Mouse (Mus musculus) C2C12 (cell line): ENCODE data around the gene E2f2. TPM values are rescaled to one million over a fixed set of nuclear protein-coding genes. Genes with fewer than 3 reads are reported as not detected.

Source experiments
- H3K27me3 ChIP-seq: one replicate; pipeline ENCODE4 v1.6.1; 2011; ENCODE audit not compliant: control insufficient read depth, insufficient read depth, insufficient read length
- H3K36me3 ChIP-seq: one replicate; pipeline ENCODE4 v1.6.1; 2011; ENCODE audit not compliant: control insufficient read depth, insufficient read depth
- H3K4me3 ChIP-seq: one replicate; pipeline ENCODE4 v1.5.1; 2011; ENCODE audit warnings: mild to moderate bottlenecking, control low read depth; ENCODE audit not compliant: poor library complexity, insufficient read depth, severe bottlenecking
- H3K79me2 ChIP-seq: one replicate; pipeline ENCODE4 v1.6.1; 2011; ENCODE audit not compliant: control insufficient read depth, insufficient read depth
- H3K79me3 ChIP-seq: one replicate; pipeline ENCODE4 v1.6.1; 2011; ENCODE audit warnings: low read depth, control low read depth
- H3ac ChIP-seq: one replicate; pipeline ENCODE3; 2011; ENCODE audit warnings: low read depth; ENCODE audit not compliant: control insufficient read depth, insufficient read length
- CEBPB ChIP-seq: IDR thresholded peaks from one replicate; pipeline ENCODE4 v1.6.1; 2011; ENCODE audit warnings: low read depth, mild to moderate bottlenecking, control low read depth, moderate library complexity
- CTCF ChIP-seq: IDR thresholded peaks from one replicate; pipeline ENCODE4 v1.5.1; 2011; ENCODE audit not compliant: control insufficient read depth, insufficient read depth, insufficient read length
- FOSL1 ChIP-seq: IDR thresholded peaks from one replicate; pipeline ENCODE4 v1.8.0; 2011; ENCODE audit warnings: mild to moderate bottlenecking, low read length; ENCODE audit not compliant: poor library complexity, insufficient read depth, severe bottlenecking
- MAX ChIP-seq: IDR thresholded peaks from one replicate; pipeline ENCODE4 v1.6.1; 2011; ENCODE audit warnings: mild to moderate bottlenecking, control low read depth
- MYOD1 ChIP-seq: IDR thresholded peaks from one replicate; pipeline ENCODE4 v1.6.1; 2011; ENCODE audit warnings: low read depth; ENCODE audit not compliant: control insufficient read depth, insufficient read length
- MYOG ChIP-seq: IDR thresholded peaks from one replicate; pipeline ENCODE4 v1.6.1; 2011; ENCODE audit not compliant: control insufficient read depth, insufficient read length; ENCODE audit errors: extremely low read depth
- USF1 ChIP-seq: IDR thresholded peaks from one replicate; pipeline ENCODE4 v1.6.1; 2011; ENCODE audit warnings: low read depth, mild to moderate bottlenecking, control low read depth, moderate library complexity
- polyA plus RNA-seq: library from polyadenylated mRNA; unstranded; fragments of >200 nt; fragmentation: generic; extraction: Trizol; gene quantifications from one replicate; pipeline ENCODE4 v1.2.1, GENCODE M21; 2012; ENCODE audit warnings: missing spikeins

E2f2 gene
- polyA plus RNA-seq, 1 experiment: 11.5 TPM

DNA sequence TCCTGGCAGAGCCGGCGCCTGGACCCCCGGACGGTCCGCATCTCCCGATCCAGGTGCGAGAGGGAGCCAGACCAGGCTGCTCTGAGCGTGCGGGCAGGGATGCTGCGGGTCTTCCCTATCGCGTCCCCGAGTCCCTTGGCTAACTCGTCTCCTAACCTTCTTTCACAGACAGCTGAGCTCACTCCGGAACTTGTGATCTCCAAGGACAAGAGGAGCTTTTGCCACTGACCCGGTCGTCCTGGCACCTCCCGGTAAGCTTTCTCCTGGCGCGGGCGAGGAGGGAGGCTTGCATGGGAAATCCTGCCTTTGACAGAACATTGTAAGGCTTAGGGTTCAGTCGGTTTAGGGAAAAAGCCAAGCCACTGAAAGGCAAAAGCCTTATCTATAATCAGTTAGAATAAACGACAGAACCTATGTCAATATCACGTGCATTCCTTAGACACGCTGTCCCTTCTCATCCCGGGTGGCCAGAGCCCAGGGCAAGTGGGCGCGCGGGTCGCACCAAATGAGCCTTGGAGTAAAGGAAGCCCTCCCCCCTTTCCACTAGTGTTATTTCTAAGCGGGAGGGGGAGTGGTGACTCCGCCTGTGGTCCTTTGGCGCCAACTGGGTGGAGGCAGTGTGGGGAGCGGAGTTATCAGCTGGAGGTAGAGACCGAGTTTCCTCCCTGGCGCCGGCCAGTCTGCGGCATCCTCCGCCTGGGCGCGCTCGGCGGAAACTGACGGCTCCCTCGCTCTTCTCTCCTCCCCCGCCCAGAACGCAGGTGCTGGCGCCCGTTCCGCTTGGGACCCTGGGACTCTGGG is 27.9 kb upstream of the E2f2 start:
- Histone ChIP-seq H3K27me3 (no peaks in the 10 kb centered on the region), H3K4me3 (peak overlapping the region; percentile 97), H3K36me3 (peaks cover 19% of the 10 kb centered on the region), H3K79me3 (peaks cover 25% of the 10 kb centered on the region), H3K79me2 (peaks cover 40% of the 10 kb centered on the region), H3ac (peak overlapping the region; percentile 89)
- no peak for TF ChIP-seq CTCF
- TF ChIP-seq MAX: peak; percentile 28

DNA sequence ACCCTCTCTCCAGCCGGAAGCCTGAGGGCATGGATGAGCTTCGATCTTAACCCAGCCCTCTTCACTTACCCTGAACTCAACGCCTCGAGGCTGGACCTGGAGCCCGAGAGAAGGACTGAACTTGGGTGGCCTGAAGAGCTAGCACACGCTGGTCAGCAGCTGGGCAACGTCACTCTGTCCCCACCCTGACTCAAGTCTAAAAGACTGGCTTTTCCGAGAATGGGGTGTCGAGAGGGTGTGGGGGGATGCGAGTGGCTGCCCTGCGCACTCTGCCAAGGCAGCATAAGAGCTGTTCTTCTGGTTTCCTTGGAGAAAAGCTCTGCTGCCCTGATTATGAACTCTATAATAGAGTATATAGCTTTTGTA is 27.3 kb upstream of the E2f2 start:
- peaks cover 19% of the 10 kb centered on the region for H3K36me3 ChIP-seq
- no peaks in the 10 kb centered on the region for H3K27me3 ChIP-seq
- peak overlapping the region; percentile 89 for H3ac ChIP-seq
- peaks cover 40% of the 10 kb centered on the region for H3K79me2 ChIP-seq
- H3K79me3 ChIP-seq: peaks cover 25% of the 10 kb centered on the region
- TF ChIP-seq MYOD1 (peak; percentile 6), MAX (no peak)
- peak overlapping the region; percentile 97 for H3K4me3 ChIP-seq

DNA sequence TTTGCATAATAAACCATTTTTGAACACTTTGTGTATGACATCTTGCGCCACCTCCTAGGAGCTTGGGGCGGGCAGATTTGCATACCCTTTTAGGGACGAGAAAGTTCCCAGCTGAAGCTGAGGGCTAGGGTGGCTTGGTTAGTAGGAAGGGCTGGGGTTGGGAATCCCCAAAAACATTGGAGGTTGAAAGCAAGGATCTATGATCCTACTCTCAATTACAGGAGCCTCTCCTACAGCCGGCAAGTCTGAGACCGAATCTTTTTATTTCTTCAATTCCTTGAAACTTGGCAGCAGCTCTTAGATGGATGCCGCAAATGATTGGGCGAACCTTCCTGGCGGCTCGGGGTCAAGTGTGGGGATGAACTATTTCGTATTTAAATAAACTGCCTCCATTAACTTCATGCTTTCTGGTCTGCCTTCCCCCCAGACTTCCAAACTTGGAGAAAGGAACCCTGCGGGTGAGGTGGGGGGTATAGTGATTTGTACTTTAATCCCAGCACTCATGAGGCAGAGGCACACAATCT is 26.8 kb upstream of the E2f2 start:
- Histone ChIP-seq H3ac (peak overlapping the region; percentile 62), H3K36me3 (peaks cover 19% of the 10 kb centered on the region), H3K79me2 (peaks cover 40% of the 10 kb centered on the region), H3K27me3 (no peaks in the 10 kb centered on the region), H3K4me3 (peak overlapping the region; percentile 97), H3K79me3 (peaks cover 25% of the 10 kb centered on the region)
- TF ChIP-seq CTCF: no peak
- TF ChIP-seq MYOD1: no peak
- no peak for TF ChIP-seq CEBPB
- TF ChIP-seq USF1: no peak
- TF ChIP-seq MYOG: no peak
- TF ChIP-seq FOSL1: no peak
- TF ChIP-seq MAX: no peak

DNA sequence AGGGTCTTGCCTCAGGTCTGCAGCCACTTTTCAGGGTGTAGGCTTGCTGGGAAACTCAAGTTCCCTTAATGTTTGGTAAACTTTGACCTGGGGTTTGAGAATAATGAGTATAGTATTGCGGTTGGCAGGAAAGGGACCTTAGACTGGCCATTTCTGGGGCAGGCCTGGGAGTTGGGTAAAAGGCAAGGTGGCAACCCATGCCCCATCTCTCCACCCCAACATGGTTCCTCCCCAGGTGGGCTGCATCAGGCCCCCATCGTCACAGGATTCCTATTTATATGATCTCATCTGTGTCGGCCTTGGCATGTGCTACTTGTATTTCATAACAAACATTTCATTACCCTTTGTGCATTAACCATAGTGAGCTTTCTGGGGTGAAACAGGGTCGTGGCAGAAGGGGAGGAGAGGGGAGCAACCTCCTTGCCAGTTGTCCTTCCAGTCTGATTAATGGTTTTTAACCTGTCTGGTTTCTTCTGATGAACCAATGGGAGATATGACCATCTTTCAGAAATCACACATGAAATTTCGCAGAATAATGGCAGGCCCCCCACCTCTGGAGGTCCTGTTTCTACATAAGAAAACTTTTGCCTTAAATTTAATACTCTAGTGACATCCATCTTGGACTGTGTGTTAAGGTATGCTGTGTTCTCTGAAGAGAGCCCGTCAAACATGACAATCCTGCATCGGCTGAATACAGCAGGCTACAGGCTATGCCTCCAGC is 26.0 kb upstream of the E2f2 start:
- TF ChIP-seq CEBPB: no peak
- TF ChIP-seq USF1: no peak
- TF ChIP-seq FOSL1: no peak
- no peak for TF ChIP-seq MYOG
- no peak for TF ChIP-seq MAX
- no peak for TF ChIP-seq CTCF
- Histone ChIP-seq H3K4me3 (peak overlapping the region; percentile 97), H3K79me3 (peaks cover 25% of the 10 kb centered on the region), H3K27me3 (no peaks in the 10 kb centered on the region), H3ac (peak overlapping the region; percentile 47), H3K36me3 (peaks cover 19% of the 10 kb centered on the region), H3K79me2 (peaks cover 40% of the 10 kb centered on the region)

DNA sequence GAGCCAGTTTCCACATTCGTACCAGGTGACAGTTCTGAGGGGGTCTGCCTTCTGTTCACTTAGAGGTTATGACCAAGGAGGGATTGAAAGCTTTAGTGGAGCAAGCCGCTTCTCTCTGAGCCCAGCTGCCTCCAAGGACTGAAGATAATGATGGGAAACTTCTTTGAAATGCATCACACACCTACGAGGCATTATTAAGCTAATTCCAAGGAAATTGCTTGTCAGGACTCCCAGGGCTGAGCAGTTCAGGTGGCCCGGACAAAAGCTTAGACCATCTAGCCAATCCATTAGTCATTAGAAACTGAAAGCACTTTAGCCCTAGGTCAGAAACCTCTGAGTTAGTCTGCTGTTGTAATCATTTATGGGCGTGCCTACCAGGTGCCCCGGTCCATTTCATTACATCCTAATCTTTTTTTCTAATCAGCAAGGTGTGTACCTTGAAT is 25.5 kb upstream of the E2f2 start:
- Histone ChIP-seq H3K79me2 (peaks cover 39% of the 10 kb centered on the region), H3K36me3 (peaks cover 19% of the 10 kb centered on the region), H3K4me3 (peak overlapping the region; percentile 11), H3ac (peak overlapping the region; percentile 27), H3K79me3 (peaks cover 25% of the 10 kb centered on the region), H3K27me3 (no peaks in the 10 kb centered on the region)
- TF ChIP-seq CEBPB (no peak), MYOG (no peak), CTCF (no peak), FOSL1 (no peak), MAX (no peak), MYOD1 (no peak), USF1 (no peak)
